Mouse (Mus musculus) embryo, embryonic 11.5 days (tissue): ENCODE data around the gene Gsg1l2.

Source experiments
- DNase-seq: peaks from one replicate; pipeline ENCODE4 v3.0.0-alpha.2; 2012; ENCODE audit warnings: low read depth, low spot score

Gene Gsg1l2

GRCm38 (mm10) chr11:67819604-67820003 lies 45.2 kb downstream of the Gsg1l2 start:
- DNase-seq = peak; percentile 36

- DNase-seq = peak; percentile 42
Measured at GRCm38 (mm10) chr11:67820221-67820620, 45.8 kb downstream of the Gsg1l2 start.

- DNase-seq = no peak
Measured at GRCm38 (mm10) chr11:67821560-67821959, 47.2 kb downstream of the Gsg1l2 start.

GRCm38 (mm10) chr11:67828360-67829059 lies 54.1 kb downstream of the Gsg1l2 start:
- no peak for DNase-seq

GRCm38 (mm10) chr11:67829530-67829929 lies 55.1 kb downstream of the Gsg1l2 start:
- DNase-seq = no peak

GRCm38 (mm10) chr11:67831820-67832219 lies 57.4 kb downstream of the Gsg1l2 start:
- DNase-seq = no peak

GRCm38 (mm10) chr11:67835408-67836078 lies 61.1 kb downstream of the Gsg1l2 start:
- DNase-seq = no peak
